Mouse (Mus musculus): Measurements from ENCODE around the gene Glis3. TPM values are rescaled to one million over a fixed set of nuclear protein-coding genes. Genes with fewer than 3 reads are reported as not detected.

Glis3 gene
- polyA plus RNA-seq, 1 experiment = 6.5 TPM

DNA sequence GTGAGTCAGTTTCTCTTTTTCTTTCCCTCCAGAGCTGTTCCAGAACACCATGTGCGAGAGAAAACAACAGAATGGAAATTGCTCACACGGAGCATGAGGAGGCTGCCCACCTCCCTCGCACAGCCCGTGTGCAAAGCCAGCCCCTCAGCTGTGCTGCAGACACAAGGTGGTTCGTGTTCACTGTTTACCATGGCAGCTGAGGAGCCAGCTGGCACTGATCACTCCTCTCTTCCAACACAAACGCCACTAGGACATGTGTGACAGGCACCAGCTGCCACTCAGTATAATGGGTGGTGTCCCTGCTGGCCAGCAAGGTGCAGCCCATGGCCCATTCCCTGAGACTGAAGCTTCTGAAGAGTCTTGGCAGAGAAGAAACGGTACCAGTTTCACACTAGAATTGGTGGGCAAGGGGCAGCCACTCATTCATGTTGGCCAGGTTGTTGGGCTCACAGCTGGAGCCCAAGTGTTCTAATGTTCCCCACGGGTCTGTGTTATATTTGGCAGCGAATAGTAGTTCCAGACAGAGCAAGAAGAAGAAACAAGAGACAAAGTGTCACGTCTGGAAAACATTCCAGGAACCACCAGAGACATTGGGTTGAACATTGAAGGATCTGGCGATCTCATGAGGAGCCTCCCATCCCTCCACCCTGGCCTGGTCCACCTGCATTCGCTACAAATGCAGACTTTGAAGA lies 243.3 kb downstream of the Glis3 start:
- Histone ChIP-seq H3K4me1 (ENCODE audit: control insufficient read depth, insufficient read depth, low read length) (0 out of 2 replicates have a peak, but pooled peaks cover 3% of the 10 kb centered on the region), H3K4me3 (replicated peaks; ENCODE audit: extremely low read depth, low read depth, low read length) (no peak overlapping the region)
- no peak for DNase-seq
- TF ChIP-seq POLR2A (IDR thresholded peaks at IDR 0.05; ENCODE audit: borderline replicate concordance, extremely low read depth, low read depth, low read length) = no peak
- TF ChIP-seq CTCF (IDR thresholded peaks at IDR 0.05; ENCODE audit: insufficient read depth, low read length) = no peak
- WGBS = 61% methylated on average over 12 of the region's 12 CpGs

DNA sequence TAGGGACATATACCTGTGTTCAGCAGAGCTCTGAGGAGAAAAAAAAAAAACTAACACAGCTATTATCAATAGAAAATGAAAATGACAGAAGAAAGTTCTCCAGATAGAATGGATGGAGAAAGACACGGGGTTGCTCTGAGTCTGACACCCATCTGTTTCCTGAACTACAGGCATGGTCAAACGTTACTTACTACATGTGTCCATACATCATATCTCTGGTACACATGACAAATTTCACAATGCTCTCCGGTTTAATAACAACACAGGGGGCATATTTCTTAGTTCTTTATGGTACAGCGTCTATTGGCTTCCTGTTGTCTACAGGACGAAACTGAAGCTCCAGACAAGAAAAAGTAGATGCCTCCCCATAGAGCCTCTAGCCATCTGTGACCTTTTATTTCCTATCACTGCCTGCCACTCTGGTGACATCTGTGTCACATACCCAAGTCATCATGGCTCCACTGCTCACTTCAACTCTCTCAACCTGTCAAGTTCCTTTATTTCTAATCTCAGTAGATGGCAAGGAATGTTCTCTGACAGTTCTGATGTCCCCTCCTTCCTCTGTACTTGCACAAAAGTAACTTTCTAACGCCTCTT lies 251.6 kb downstream of the Glis3 start:
- no peaks in the 10 kb centered on the region for H3K4me1 ChIP-seq (ENCODE audit: control insufficient read depth, insufficient read depth, low read length)
- no peak for DNase-seq
- no peak overlapping the region for H3K4me3 ChIP-seq (replicated peaks; ENCODE audit: extremely low read depth, low read depth, low read length)
- WGBS = 58% methylated on average over 6 of the region's 6 CpGs
- TF ChIP-seq POLR2A (IDR thresholded peaks at IDR 0.05; ENCODE audit: borderline replicate concordance, extremely low read depth, low read depth, low read length) = no peak
- TF ChIP-seq CTCF (IDR thresholded peaks at IDR 0.05; ENCODE audit: insufficient read depth, low read length) = no peak

DNA sequence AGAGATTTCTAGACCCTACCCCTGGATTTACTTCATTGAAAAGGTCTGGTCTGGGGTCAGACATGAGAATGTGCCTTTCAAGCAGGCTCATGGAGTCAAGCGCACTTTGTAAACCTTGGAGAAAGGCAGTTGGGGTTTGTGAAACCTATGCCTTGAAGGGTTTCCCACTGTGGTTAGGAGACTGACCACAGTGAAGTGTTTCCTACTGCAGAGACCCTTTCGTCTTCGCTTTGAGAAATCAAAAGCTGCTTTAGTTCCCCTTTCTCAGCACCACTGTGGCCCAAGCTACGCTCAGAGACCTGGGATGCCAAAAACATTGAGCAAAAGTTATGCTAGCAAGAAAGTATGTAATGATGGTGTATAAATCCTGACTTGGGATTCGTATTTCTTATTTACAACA lies 255.7 kb downstream of the Glis3 start:
- WGBS = 81% methylated on average over 5 of the region's 5 CpGs
- no peaks in the 10 kb centered on the region for H3K4me1 ChIP-seq (ENCODE audit: control insufficient read depth, insufficient read depth, low read length)
- no peak for TF ChIP-seq CTCF (IDR thresholded peaks at IDR 0.05; ENCODE audit: insufficient read depth, low read length)
- TF ChIP-seq POLR2A (IDR thresholded peaks at IDR 0.05; ENCODE audit: borderline replicate concordance, extremely low read depth, low read depth, low read length) = no peak

DNA sequence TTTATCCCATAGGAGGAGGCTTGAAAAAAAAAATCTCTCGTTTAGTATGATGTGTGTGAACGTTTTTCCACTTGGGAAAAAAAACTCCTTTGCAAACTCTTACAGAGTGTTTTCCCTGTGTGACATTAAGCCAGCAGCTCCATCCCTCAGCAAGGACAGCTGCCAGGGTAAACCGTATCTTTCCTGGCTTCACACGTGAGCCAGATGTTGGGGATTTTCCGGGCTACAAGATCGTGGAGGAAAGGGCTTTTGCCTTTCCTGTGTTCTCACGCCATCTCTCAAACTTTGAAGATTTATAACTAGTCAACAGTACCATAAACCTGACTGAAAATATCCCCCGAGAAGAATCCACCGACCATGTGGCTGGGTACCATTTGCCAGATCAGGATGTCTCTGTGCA lies 256.9 kb downstream of the Glis3 start:
- DNase-seq = no peak
- TF ChIP-seq CTCF (IDR thresholded peaks at IDR 0.05; ENCODE audit: insufficient read depth, low read length) = no peak
- TF ChIP-seq POLR2A (IDR thresholded peaks at IDR 0.05; ENCODE audit: borderline replicate concordance, extremely low read depth, low read depth, low read length) = no peak
- no peaks in the 10 kb centered on the region for H3K4me1 ChIP-seq (ENCODE audit: control insufficient read depth, insufficient read depth, low read length)

More for the DNA sequence above, 255.7 kb downstream of the Glis3 start:
- no peak overlapping the region for H3K4me3 ChIP-seq (replicated peaks; ENCODE audit: extremely low read depth, low read depth, low read length)
- DNase-seq = no peak

DNA sequence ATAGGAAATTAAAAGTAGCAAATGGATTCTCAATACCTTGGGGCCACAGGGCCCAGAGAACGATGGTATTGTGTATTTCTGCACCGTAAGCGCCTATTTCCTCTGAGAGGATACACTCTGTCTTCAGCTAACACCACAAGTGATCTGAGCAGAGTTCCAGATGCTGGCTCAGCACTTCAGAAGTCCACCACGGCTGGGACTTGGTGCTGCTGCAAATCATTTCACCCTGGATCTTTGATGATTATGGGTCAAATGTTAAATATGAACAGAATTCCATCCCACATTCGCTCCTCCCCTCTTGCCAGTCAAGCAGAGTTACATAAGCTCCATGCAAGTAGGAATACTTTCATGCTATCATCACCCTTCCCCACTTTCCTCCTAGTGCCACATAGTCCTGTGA lies 263.8 kb downstream of the Glis3 start:
- H3K4me1 ChIP-seq (ENCODE audit: control insufficient read depth, insufficient read depth, low read length) = no peaks in the 10 kb centered on the region
- DNase-seq = no peak
- no peak overlapping the region for H3K4me3 ChIP-seq (replicated peaks; ENCODE audit: extremely low read depth, low read depth, low read length)
- WGBS = 65% methylated on average over 5 of the region's 5 CpGs
- TF ChIP-seq CTCF (IDR thresholded peaks at IDR 0.05; ENCODE audit: insufficient read depth, low read length) (no peak), POLR2A (IDR thresholded peaks at IDR 0.05; ENCODE audit: borderline replicate concordance, extremely low read depth, low read depth, low read length) (no peak)

More for the DNA sequence above, 256.9 kb downstream of the Glis3 start:
- 39% methylated on average over 9 of the region's 9 CpGs for WGBS
- no peak overlapping the region for H3K4me3 ChIP-seq (replicated peaks; ENCODE audit: extremely low read depth, low read depth, low read length)

DNA sequence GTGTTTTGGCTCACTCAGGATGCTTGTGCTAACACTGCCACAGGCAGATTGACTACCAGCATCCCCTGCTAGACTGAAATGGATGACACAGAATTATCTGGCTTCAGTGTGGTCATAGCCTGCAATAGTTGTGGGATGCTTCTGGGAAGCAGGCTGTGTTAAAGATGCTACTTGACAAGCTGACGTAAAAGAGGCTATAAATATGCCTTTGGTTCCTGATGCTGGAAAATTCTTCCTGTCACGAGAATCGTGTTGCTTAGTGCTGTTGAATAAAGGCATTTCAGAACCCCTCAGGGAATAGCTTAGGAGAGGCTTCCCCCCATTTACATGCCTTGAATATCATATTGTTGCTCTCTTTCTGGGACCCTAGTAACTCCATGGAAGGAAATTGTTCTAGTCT lies 271.1 kb downstream of the Glis3 start:
- TF ChIP-seq POLR2A (IDR thresholded peaks at IDR 0.05; ENCODE audit: borderline replicate concordance, extremely low read depth, low read depth, low read length) (no peak), CTCF (IDR thresholded peaks at IDR 0.05; ENCODE audit: insufficient read depth, low read length) (no peak)
- H3K4me1 ChIP-seq (ENCODE audit: control insufficient read depth, insufficient read depth, low read length) = no peaks in the 10 kb centered on the region
- no peak for DNase-seq
- no peak overlapping the region for H3K4me3 ChIP-seq (replicated peaks; ENCODE audit: extremely low read depth, low read depth, low read length)
- WGBS = 71% methylated on average over 3 of the region's 3 CpGs

DNA sequence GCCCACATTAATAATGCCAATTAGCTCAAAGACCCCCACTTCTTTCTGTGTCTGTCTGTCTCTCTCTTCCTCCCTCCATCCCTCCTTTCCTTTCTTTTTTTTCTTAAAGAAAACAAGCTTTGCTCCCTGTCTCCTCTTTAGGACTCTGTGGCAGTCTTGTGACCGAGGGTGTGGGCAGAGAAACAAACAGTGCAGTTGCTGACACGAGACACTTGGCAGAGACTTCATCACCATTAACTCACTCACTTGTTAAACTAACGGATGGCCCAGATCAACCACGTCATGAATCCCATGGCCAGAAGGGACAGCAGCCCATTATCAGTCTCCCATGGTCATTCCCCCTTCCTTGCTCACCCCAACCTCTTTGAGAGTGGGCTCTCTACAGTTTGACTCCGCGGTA lies 276.9 kb downstream of the Glis3 start:
- no peak for DNase-seq
- 60% methylated on average over 6 of the region's 6 CpGs for WGBS
- H3K4me1 ChIP-seq (ENCODE audit: control insufficient read depth, insufficient read depth, low read length) = no peaks in the 10 kb centered on the region
- no peak for TF ChIP-seq POLR2A (IDR thresholded peaks at IDR 0.05; ENCODE audit: borderline replicate concordance, extremely low read depth, low read depth, low read length)
- TF ChIP-seq CTCF (IDR thresholded peaks at IDR 0.05; ENCODE audit: insufficient read depth, low read length) = no peak
- H3K4me3 ChIP-seq (replicated peaks; ENCODE audit: extremely low read depth, low read depth, low read length) = no peak overlapping the region

DNA sequence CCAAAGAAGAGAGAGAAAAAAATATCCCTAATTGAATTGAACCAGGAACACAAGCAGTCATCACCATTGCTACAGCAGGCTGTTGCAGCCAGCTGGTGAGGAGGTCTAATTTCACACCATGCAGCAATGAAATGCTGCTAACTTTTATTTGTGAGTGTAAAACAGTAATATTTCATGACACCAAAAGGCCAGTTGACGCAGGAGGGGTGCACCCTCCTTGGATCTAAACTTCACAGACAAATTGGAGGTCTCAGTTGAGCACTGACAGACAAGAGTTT lies 284.4 kb downstream of the Glis3 start:
- TF ChIP-seq POLR2A (IDR thresholded peaks at IDR 0.05; ENCODE audit: borderline replicate concordance, extremely low read depth, low read depth, low read length) (no peak), CTCF (IDR thresholded peaks at IDR 0.05; ENCODE audit: insufficient read depth, low read length) (no peak)
- 90% methylated on average over 1 of the region's 1 CpGs for WGBS

DNA sequence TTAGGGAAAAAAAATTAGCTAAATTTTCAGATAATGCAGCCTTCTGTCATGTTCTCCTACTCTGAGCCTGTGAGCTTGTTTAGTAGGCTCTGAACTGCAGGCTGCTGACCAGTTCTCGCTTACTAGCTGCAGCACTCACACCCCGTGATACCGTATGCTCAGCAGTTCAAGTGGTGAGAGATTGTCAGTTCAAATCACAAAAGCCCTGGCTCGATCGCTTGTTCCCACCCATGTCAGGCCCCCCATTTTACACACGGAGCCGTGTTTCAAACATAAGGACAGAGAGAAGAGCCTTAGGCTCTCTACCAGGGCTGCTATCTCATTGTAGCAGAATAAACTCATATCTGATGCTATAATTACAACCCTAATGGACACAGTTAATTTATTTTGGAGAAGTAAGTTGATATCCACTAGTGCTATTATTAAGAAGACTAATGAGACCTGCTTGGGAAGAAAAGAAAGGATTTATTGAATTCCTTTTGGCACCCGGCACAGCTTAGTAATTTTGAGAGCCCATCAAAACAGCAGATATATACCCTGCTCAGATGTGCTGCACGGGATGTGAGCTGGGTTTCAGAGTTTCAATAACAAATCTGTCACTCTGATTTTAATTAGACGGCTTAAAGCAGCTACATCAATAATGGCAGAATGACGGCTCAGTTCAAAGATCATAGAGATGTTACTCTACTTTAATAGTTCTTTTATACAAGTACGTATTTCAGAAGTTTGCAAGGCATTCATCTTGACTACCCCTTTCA lies 284.9 kb downstream of the Glis3 start:
- no peak for DNase-seq
- no peak overlapping the region for H3K4me3 ChIP-seq (replicated peaks; ENCODE audit: extremely low read depth, low read depth, low read length)
- WGBS = 71% methylated on average over 12 of the region's 12 CpGs
- no peak for TF ChIP-seq POLR2A (IDR thresholded peaks at IDR 0.05; ENCODE audit: borderline replicate concordance, extremely low read depth, low read depth, low read length)
- no peak for TF ChIP-seq CTCF (IDR thresholded peaks at IDR 0.05; ENCODE audit: insufficient read depth, low read length)
- H3K4me1 ChIP-seq (ENCODE audit: control insufficient read depth, insufficient read depth, low read length) = no peaks in the 10 kb centered on the region

More for the DNA sequence above, 284.4 kb downstream of the Glis3 start:
- H3K4me3 ChIP-seq (replicated peaks; ENCODE audit: extremely low read depth, low read depth, low read length) = no peak overlapping the region
- no peak for DNase-seq
- H3K4me1 ChIP-seq (ENCODE audit: control insufficient read depth, insufficient read depth, low read length) = no peaks in the 10 kb centered on the region

Measured in lung, adult 2 months (tissue).